Mouse (Mus musculus): ENCODE measurements around the gene Etl4.

Etl4 gene

GRCm38 (mm10) chr2:20559083-20559482 lies 649.5 kb downstream of the Etl4 start:
- DNase-seq (ENCODE audit: extremely low read depth, low read depth, low spot score) = no peak

GRCm38 (mm10) chr2:20559723-20560122 lies 650.1 kb downstream of the Etl4 start:
- DNase-seq (ENCODE audit: extremely low read depth, low read depth, low spot score) = no peak

- DNase-seq (ENCODE audit: extremely low read depth, low read depth, low spot score) = no peak
Observed at GRCm38 (mm10) chr2:20560581-20560980, 651.0 kb downstream of the Etl4 start.

GRCm38 (mm10) chr2:20563036-20563435 lies 653.5 kb downstream of the Etl4 start:
- no peak for DNase-seq (ENCODE audit: extremely low read depth, low read depth, low spot score)

- DNase-seq (ENCODE audit: extremely low read depth, low read depth, low spot score) = no peak
Observed at GRCm38 (mm10) chr2:20568456-20568855, 658.9 kb downstream of the Etl4 start.

GRCm38 (mm10) chr2:20571940-20572339 lies 662.4 kb downstream of the Etl4 start:
- no peak for DNase-seq (ENCODE audit: extremely low read depth, low read depth, low spot score)

GRCm38 (mm10) chr2:20580331-20580730 lies 670.8 kb downstream of the Etl4 start:
- no peak for DNase-seq (ENCODE audit: extremely low read depth, low read depth, low spot score)

GRCm38 (mm10) chr2:20583032-20583431 lies 673.5 kb downstream of the Etl4 start:
- no peak for DNase-seq (ENCODE audit: extremely low read depth, low read depth, low spot score)

- no peak for DNase-seq (ENCODE audit: extremely low read depth, low read depth, low spot score)
Observed at GRCm38 (mm10) chr2:20583562-20584153, 674.1 kb downstream of the Etl4 start.

- DNase-seq (ENCODE audit: extremely low read depth, low read depth, low spot score) = no peak
Observed at GRCm38 (mm10) chr2:20587913-20588312, 678.3 kb downstream of the Etl4 start.

GRCm38 (mm10) chr2:20588631-20589030 lies 679.1 kb downstream of the Etl4 start:
- no peak for DNase-seq (ENCODE audit: extremely low read depth, low read depth, low spot score)

- no peak for DNase-seq (ENCODE audit: extremely low read depth, low read depth, low spot score)
Observed at GRCm38 (mm10) chr2:20594129-20594528, 684.5 kb downstream of the Etl4 start.

GRCm38 (mm10) chr2:20595000-20595399 lies 685.4 kb downstream of the Etl4 start:
- no peak for DNase-seq (ENCODE audit: extremely low read depth, low read depth, low spot score)

- no peak for DNase-seq (ENCODE audit: extremely low read depth, low read depth, low spot score)
Observed at GRCm38 (mm10) chr2:20596558-20596957, 687.0 kb downstream of the Etl4 start.

- DNase-seq (ENCODE audit: extremely low read depth, low read depth, low spot score) = no peak
Observed at GRCm38 (mm10) chr2:20597193-20597592, 687.6 kb downstream of the Etl4 start.

- DNase-seq (ENCODE audit: extremely low read depth, low read depth, low spot score) = no peak
Observed at GRCm38 (mm10) chr2:20602656-20603055, 693.1 kb downstream of the Etl4 start.

GRCm38 (mm10) chr2:20603536-20603935 lies 694.0 kb downstream of the Etl4 start:
- no peak for DNase-seq (ENCODE audit: extremely low read depth, low read depth, low spot score)

GRCm38 (mm10) chr2:20603991-20604390 lies 694.4 kb downstream of the Etl4 start:
- DNase-seq (ENCODE audit: extremely low read depth, low read depth, low spot score) = no peak

- no peak for DNase-seq (ENCODE audit: extremely low read depth, low read depth, low spot score)
Observed at GRCm38 (mm10) chr2:20609203-20609602, 699.6 kb downstream of the Etl4 start.

- DNase-seq (ENCODE audit: extremely low read depth, low read depth, low spot score) = no peak
Observed at GRCm38 (mm10) chr2:20615948-20616347, 706.4 kb downstream of the Etl4 start.

GRCm38 (mm10) chr2:20618396-20618795 lies 708.8 kb downstream of the Etl4 start:
- no peak for DNase-seq (ENCODE audit: extremely low read depth, low read depth, low spot score)

GRCm38 (mm10) chr2:20619881-20620280 lies 710.3 kb downstream of the Etl4 start:
- peak; percentile 87 for DNase-seq (ENCODE audit: extremely low read depth, low read depth, low spot score)

- DNase-seq (ENCODE audit: extremely low read depth, low read depth, low spot score) = no peak
Observed at GRCm38 (mm10) chr2:20629156-20629712, 719.7 kb downstream of the Etl4 start.

Data from fat pad, adult 2 months (tissue).